Comparison of ENCODE assay signal across 8 mouse cellular contexts in the genomic region with DNA sequence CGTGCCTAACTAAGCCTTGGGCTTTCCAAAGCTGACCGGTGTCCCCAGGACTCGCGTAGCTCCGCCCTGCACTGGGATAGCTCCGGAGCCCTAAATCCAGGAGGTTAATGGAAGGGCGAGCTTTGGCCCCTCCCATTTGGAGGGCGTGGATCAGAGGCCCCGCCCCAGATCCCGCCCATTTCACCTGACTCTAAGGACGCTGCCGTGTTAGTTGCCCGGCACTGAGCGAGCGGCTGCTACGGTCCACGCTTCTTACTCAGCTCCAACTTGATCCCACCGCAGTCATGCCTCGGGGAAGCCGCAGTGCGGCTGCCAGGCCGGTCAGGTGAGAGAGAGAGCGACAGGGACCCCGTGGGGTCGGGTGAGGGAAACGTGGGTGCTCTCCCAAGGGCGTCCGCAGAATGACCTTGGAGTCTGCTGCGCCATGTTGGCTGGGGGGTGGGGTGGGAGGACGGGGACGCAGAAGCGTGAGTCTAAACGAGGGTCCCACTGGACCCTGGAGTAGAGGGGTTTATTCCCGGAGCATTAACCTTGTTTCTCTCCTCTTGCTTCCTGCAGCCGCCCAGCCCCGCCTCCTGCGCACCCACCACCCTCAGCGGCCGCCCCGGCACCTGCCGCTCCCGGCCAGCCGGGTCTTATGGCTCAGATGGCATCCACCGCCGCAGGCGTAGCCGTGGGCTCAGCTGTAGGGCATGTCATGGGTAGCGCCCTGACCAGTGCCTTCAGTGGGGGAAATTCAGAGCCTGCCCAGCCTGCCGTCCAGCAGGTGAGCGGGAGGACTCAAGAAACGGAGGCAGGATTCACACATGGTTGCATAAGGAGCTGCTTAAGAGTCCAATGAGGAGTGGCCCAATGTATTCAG. TPM values are rescaled to one million over a fixed set of nuclear protein-coding genes. Genes with fewer than 3 reads are reported as not detected.
DNase-seq lines count a peak whose midpoint lies in the region; ATAC-seq and TF ChIP-seq lines count a peak whose summit lies in the region.

A gene (minus strand): TSS at position 817 of the 862 bp plus-strand sequence.

- no peaks in the 10 kb centered on the region for H3K9me3 ChIP-seq in hindbrain, postnatal 0 days (ENCODE audit: low read length)

- peak within 1 kb of the TSS; percentile 68 for H3K9ac ChIP-seq in hindbrain, postnatal 0 days (replicated peaks; ENCODE audit: low read length)

- no peaks in the 10 kb centered on the region for H3K79me2 ChIP-seq in macrophage (ENCODE audit: inconsistent target)

- no peaks in the 10 kb centered on the region for H3K36me3 ChIP-seq in hindbrain, postnatal 0 days (ENCODE audit: insufficient read depth, low read length)
- H3K36me3 ChIP-seq in macrophage (ENCODE audit: inconsistent target) = no peaks in the 10 kb centered on the region

- H3K27me3 ChIP-seq in hindbrain, postnatal 0 days (ENCODE audit: insufficient read depth, low read length) = no peaks in the 10 kb centered on the region

- peak; percentile 87 for ATAC-seq in common myeloid progenitor, adult 5-6 weeks (replicated peaks; ENCODE audit: low read depth, poor library complexity, severe bottlenecking)
- ATAC-seq in hindbrain, postnatal 0 days = peak; percentile 70

- intact Hi-C loops in gastrocnemius, adult 2 months (cut with DNase I) = loop anchor here (5.0 kb wide), 1 partner anchor 39 kb away; no protein-coding TSS in a partner anchor

- H3K4me1 ChIP-seq in hindbrain, postnatal 0 days (ENCODE audit: insufficient read depth, low read length) = peaks cover 11% of the 10 kb centered on the region; the same call in 1 of the 2 replicates

- peak within 1 kb of the TSS; percentile 85 for H3K4me2 ChIP-seq in hindbrain, postnatal 0 days (ENCODE audit: low read depth, low read length)

- DNase-seq in adrenal gland, adult (ENCODE audit: inconsistent age in 2 of 2, low spot score in 1 of 2) = peak; percentile 88 to 97
- DNase-seq in gastrocnemius, adult 2 months = peak; percentile 86
- DNase-seq in hindbrain, postnatal 0 days (ENCODE audit: low spot score) = peak; percentile 85
- peak; percentile 70 to 78 for DNase-seq in left cerebral cortex, adult 18-20 months (ENCODE audit: low spot score in 2 of 2)
- DNase-seq in right cerebral cortex, adult 2 months (ENCODE audit: low spot score in 2 of 2) = peak; percentile 72 to 79
- peak; percentile 69 for DNase-seq in urinary bladder, postnatal 14 days (ENCODE audit: low spot score)

- 3% methylated on average over 48 of the region's 51 CpGs for WGBS in hindbrain, postnatal 0 days
- 5% methylated on average over 42 of the region's 51 CpGs for WGBS in macrophage (ENCODE audit: missing documents)

- H3K4me3 ChIP-seq in gastrocnemius, adult 2 months = peak within 1 kb of the TSS; percentile 81
- peak within 1 kb of the TSS; percentile 66 for H3K4me3 ChIP-seq in hindbrain, postnatal 0 days (ENCODE audit: low read length)
- peak within 1 kb of the TSS; percentile 49 for H3K4me3 ChIP-seq in macrophage (ENCODE audit: inconsistent target)

- H3K27ac ChIP-seq in gastrocnemius, adult 2 months = peak within 1 kb of the TSS; percentile 99
- H3K27ac ChIP-seq in hindbrain, postnatal 0 days = peak within 1 kb of the TSS; percentile 76
- H3K27ac ChIP-seq in macrophage = no peak within 1 kb of the TSS

- TF ChIP-seq CTCF in gastrocnemius, adult 2 months (IDR thresholded peaks at IDR 0.05) = no peak
- no peak for TF ChIP-seq CTCF in hindbrain, postnatal 0 days (IDR thresholded peaks at IDR 0.05; ENCODE audit: low read depth)

RNA-seq across cellular contexts. Expression of the gene that starts here (rescaled TPM):
- total RNA-seq in common myeloid progenitor, adult 5-6 weeks (2017) = 1.6 TPM in 1 of 2 replicates, not detected in the other
- total RNA-seq in gastrocnemius, adult 2 months (2021) = 1 to 10 TPM; 2.5 to 2.8 TPM
- total RNA-seq in hindbrain, postnatal 0 days (2014; rRNA removed) = 6.1 and 9.5 TPM in 2 replicates
- 7.8 and 8.3 TPM in 2 replicates for polyA plus RNA-seq in hindbrain, postnatal 0 days (2015; fragmentation: Nextera tagmentation; extraction: Ambion mirVana)
- 1 to 10 TPM; 2.8 to 3.0 TPM for total RNA-seq in left cerebral cortex, adult 18-20 months (2021)
- 1 to 10 TPM in 3 of 26 experiments, under 1 TPM in 3, not detected in 20; 0.37 to 5.6 (median 0.80) TPM for total RNA-seq in macrophage (2018; cell fraction: chromatin; rRNA removed)
- 1 to 10 TPM in 1 of 26 experiments, under 1 TPM in 19, not detected in 6; 0.03 to 1.2 (median 0.28) TPM for total RNA-seq in macrophage (2018; cell fraction: cytosol; rRNA removed)
- total RNA-seq in macrophage (2018; cell fraction: nucleus; rRNA removed) = 1 to 10 TPM in 3 of 26 experiments, under 1 TPM in 7, not detected in 16; 0.30 to 2.1 (median 0.64) TPM
- 0.36 to 1.3 TPM (median 1.0 TPM) in 3 replicates for polyA plus RNA-seq in macrophage (2018)
